Mouse (Mus musculus) MEL (cell line): ENCODE results near the gene Atp1b3.

Experiments used
- CTCF ChIP-seq, 3 experiments: IDR thresholded peaks in 2 of 3; conservative IDR thresholded peaks in 1 of 3; 2 replicates each; pipeline ENCODE4 v1.5.1; 2011 to 2012; ENCODE audit warnings: low read length in 3 of 3, low read depth in 2 of 3, mild to moderate bottlenecking in 2 of 3, improper control_type of control experiment in 1 of 3, inconsistent platforms in 1 of 3, mixed read lengths in 1 of 3, moderate library complexity in 1 of 3; ENCODE audit not compliant: control insufficient read depth in 1 of 3, insufficient read depth in 1 of 3, poor library complexity in 1 of 3, severe bottlenecking in 1 of 3
- EP300 ChIP-seq, 2 experiments: IDR thresholded peaks; 2 replicates each; pipeline ENCODE4 v1.6.1; 2011; ENCODE audit warnings: improper control_type of control experiment in 2 of 2, low read length in 2 of 2, low read depth in 1 of 2, mild to moderate bottlenecking in 1 of 2
- GABPA ChIP-seq: IDR thresholded peaks from 2 replicates; pipeline ENCODE4 v1.6.1; 2012; ENCODE audit warnings: low read depth, mild to moderate bottlenecking, inconsistent platforms, low read length, improper control_type of control experiment, moderate library complexity
- GATA1 ChIP-seq: IDR thresholded peaks from 2 replicates; pipeline ENCODE4 v1.6.1; 2011; ENCODE audit warnings: low read depth, low read length, improper control_type of control experiment
- KAT2A ChIP-seq: conservative IDR thresholded peaks from 2 replicates; pipeline ENCODE4 v1.6.1; 2012; ENCODE audit warnings: low read depth, low read length, improper control_type of control experiment, inconsistent platforms
- NRF1 ChIP-seq: IDR thresholded peaks from 2 replicates; pipeline ENCODE4 v1.6.1; 2014; ENCODE audit warnings: low read depth, mild to moderate bottlenecking, inconsistent platforms, low read length, improper control_type of control experiment, moderate library complexity; ENCODE audit not compliant: poor library complexity, insufficient read depth, severe bottlenecking
- POLR2A ChIP-seq, 2 experiments: IDR thresholded peaks; 2 replicates each; pipeline ENCODE4 v1.6.1; 2011 to 2012; ENCODE audit warnings: low read length in 2 of 2, mild to moderate bottlenecking in 2 of 2, control low read depth in 1 of 2, improper control_type of control experiment in 1 of 2, low read depth in 1 of 2, moderate library complexity in 1 of 2; ENCODE audit not compliant: control insufficient read depth in 1 of 2, insufficient read depth in 1 of 2, poor library complexity in 1 of 2
- POLR2AphosphoS2 ChIP-seq: IDR thresholded peaks from 2 replicates; pipeline ENCODE4 v1.6.1; 2011; ENCODE audit warnings: low read length, improper control_type of control experiment
- TBP ChIP-seq: IDR thresholded peaks from 2 replicates; pipeline ENCODE4 v1.8.0; 2011; ENCODE audit warnings: low read depth, low read length, improper control_type of control experiment
- USF2 ChIP-seq, 2 experiments: IDR thresholded peaks; 2 replicates each; pipeline ENCODE4 v1.6.1; 2011 to 2012; ENCODE audit warnings: improper control_type of control experiment in 2 of 2, low read length in 2 of 2, borderline replicate concordance in 1 of 2, inconsistent platforms in 1 of 2, low read depth in 1 of 2, mild to moderate bottlenecking in 1 of 2; ENCODE audit not compliant: insufficient read depth in 1 of 2
- ZKSCAN1 ChIP-seq: IDR thresholded peaks from 2 replicates; pipeline ENCODE4 v1.6.1; 2012; ENCODE audit warnings: low read depth, mild to moderate bottlenecking, inconsistent platforms, low read length, improper control_type of control experiment, moderate library complexity
- ZMIZ1 ChIP-seq: IDR thresholded peaks from 2 replicates; pipeline ENCODE4 v1.6.1; 2012; ENCODE audit warnings: low read depth, mild to moderate bottlenecking, inconsistent platforms, low read length, improper control_type of control experiment, moderate library complexity
- ZNF384 ChIP-seq: IDR thresholded peaks from 2 replicates; pipeline ENCODE4 v1.6.1; 2012; ENCODE audit warnings: low read depth, mild to moderate bottlenecking, inconsistent platforms, low read length, improper control_type of control experiment

DNA sequence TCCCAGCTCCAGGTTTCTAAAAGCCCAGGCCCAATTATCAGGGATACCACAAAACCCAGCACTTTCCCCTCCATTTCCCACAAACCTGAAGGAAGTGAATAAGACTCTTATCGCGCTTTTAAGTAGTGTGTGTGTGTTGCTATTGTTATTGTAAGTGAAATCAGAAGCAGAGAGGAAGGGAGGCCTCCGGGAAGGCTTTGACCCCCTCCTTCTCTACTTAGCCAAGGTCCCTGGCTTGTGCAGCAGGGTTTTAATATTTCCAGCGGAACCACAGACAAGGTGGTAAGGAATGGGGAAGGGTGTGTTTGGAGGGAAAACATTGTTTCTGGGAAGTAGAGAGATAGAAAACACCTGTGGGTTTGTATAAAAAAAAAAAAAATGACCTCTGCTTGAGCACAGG, 34.4 kb upstream of the Atp1b3 start:
- no peak for TF ChIP-seq POLR2AphosphoS2
- no peak for TF ChIP-seq GATA1
- TF ChIP-seq POLR2A (IDR thresholded peaks at IDR 0.05; ENCODE audit: control insufficient read depth in 1 of 2, insufficient read depth in 1 of 2, low read depth in 1 of 2, low read length in 2 of 2, poor library complexity in 1 of 2) = no peak
- TF ChIP-seq ZKSCAN1 = no peak
- TF ChIP-seq NRF1 = no peak
- TF ChIP-seq ZNF384 = no peak
- TF ChIP-seq GABPA = no peak
- TF ChIP-seq CTCF (IDR thresholded peaks at IDR 0.05 in 2 of 3, conservative IDR thresholded peaks at IDR 0.05 in 1 of 3; ENCODE audit: control insufficient read depth in 1 of 3, insufficient read depth in 1 of 3, low read depth in 2 of 3, low read length in 3 of 3, poor library complexity in 1 of 3, severe bottlenecking in 1 of 3) = no peak
- TF ChIP-seq TBP = no peak
- no peak for TF ChIP-seq EP300 (IDR thresholded peaks at IDR 0.05; ENCODE audit: low read depth in 1 of 2, low read length in 2 of 2)
- TF ChIP-seq KAT2A = no peak
- no peak for TF ChIP-seq USF2 (IDR thresholded peaks at IDR 0.05; ENCODE audit: borderline replicate concordance in 1 of 2, insufficient read depth in 1 of 2, low read depth in 1 of 2, low read length in 2 of 2)
- TF ChIP-seq ZMIZ1 = no peak
